Mouse (Mus musculus) liver, adult 2 months (tissue): ENCODE data around the gene Sh2d6.

Source experiments
- CTCF ChIP-seq: fragments of 200-500 bp; IDR thresholded peaks from 2 replicates; pipeline ENCODE4 v1.5.1; 2011; ENCODE audit warnings: low read depth, low read length, control low read depth
- POLR2A ChIP-seq: fragments of 200-500 bp; IDR thresholded peaks from 2 replicates; pipeline ENCODE4 v1.6.1; 2011; ENCODE audit warnings: low read length, control low read depth; ENCODE audit not compliant: insufficient read depth; ENCODE audit errors: extremely low read depth

DNA sequence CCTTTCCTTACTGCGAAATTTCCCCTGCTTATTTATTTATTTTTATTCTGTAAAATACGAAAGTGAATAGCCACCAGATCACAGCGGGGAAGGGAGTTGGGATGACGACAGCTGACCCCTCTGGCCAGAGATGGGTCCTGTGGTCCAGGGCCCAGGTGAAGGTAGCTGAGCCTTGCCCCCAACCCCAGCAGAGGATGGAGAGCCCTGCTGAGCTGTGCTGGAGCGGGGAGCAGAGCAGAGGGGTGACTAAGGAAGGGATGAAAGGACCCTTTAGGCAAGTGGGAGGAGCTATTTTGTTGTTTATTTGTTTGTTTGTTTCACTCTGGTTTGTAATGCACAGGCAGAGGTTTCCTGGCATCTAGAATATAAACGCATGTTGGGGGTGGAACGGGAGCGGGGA, 2.2 kb downstream of the Sh2d6 start:
- TF ChIP-seq CTCF = no peak
- no peak for TF ChIP-seq POLR2A
